Mouse (Mus musculus) layer of hippocampus, postnatal 36 days (tissue): ENCODE results near the gene Git1. TPM values are rescaled to one million over a fixed set of nuclear protein-coding genes. Genes with fewer than 3 reads are reported as not detected.
A peak's percentile ranks its signal among the peaks of the same experiment; 100 is the strongest.

Experiments
- DNase-seq, 2 experiments: peaks; one replicate each; pipeline ENCODE4 v3.0.0; 2022
- total RNA-seq, 2 experiments: library from RNA; stranded (reverse); gene quantifications; 2 replicates each; pipeline ENCODE4 v1.2.3; 2021

Git1 gene
- total RNA-seq, 2 experiments from 2014 or later, result 284 to 288 TPM

- no peak for DNase-seq
Observed at GRCm38 (mm10) chr11:77502481-77502880, 9.1 kb downstream of the Git1 start.

GRCm38 (mm10) chr11:77503511-77503910 is 10.1 kb downstream of the Git1 start:
- no peak for DNase-seq

DNA sequence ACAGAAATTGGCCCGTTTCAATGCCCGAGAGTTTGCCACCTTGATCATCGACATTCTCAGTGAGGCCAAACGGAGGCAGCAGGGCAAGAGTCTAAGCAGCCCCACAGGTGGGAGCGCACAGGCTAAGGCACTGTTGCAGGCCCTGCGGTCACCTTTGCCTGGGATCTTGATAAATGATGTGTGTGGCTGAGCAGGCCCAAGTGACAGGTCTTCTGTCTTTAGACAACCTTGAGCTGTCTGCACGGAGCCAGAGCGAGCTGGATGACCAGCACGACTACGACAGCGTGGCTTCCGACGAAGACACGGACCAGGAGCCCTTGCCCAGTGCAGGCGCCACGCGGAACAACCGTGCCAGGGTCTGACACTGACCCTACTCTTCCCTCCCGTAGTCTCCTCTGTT is 11.0 kb downstream of the Git1 start:
- no peak for DNase-seq

DNA sequence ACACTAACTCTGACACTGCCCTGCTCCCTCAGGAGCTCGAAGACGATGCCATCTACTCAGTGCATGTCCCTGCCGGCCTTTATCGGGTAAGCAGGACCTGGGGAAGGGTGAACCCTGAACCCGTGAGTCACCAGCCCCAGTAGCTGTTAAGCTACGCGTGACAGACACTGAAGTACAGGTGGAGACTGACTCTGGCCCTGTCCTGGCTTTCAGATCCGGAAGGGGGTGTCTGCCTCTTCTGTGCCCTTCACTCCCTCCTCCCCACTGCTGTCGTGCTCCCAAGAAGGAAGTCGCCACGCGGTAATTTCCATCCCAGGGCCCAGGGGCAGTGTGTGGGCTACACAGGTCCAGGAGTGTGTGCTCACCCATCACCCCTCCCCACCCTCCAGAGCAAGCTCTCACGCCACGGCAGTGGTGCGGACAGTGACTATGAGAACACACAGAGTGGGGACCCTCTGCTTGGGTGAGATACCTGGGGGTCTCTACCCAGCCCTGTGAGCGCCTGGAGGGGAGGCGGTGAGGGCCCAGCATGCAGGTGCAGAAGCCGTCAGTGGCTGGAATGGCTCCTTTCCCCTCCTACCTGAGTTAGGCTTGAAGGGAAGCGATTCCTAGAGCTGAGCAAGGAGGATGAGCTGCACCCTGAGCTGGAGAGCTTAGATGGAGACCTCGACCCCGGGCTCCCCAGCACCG is 12.1 kb downstream of the Git1 start:
- DNase-seq, result no peak

DNA sequence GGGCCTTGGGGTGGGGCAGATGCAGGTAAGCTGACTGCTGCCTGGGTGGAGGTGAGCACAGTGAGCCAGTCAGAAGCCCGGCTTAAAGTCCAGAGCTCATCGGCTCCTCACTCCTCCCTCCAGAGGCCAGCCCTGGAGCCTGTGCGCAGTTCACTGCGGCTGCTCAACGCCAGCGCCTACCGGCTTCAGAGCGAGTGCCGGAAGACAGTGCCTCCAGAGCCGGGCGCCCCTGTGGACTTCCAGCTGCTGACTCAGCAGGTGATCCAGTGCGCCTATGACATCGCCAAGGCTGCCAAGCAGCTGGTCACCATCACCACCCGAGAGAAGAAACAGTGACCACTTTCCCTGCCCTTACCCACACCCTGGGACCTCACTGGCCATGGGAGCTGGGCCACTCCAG is 12.9 kb downstream of the Git1 start:
- DNase-seq, result no peak

- no peak for DNase-seq
Observed at GRCm38 (mm10) chr11:77506941-77507340, 13.6 kb downstream of the Git1 start.

DNA sequence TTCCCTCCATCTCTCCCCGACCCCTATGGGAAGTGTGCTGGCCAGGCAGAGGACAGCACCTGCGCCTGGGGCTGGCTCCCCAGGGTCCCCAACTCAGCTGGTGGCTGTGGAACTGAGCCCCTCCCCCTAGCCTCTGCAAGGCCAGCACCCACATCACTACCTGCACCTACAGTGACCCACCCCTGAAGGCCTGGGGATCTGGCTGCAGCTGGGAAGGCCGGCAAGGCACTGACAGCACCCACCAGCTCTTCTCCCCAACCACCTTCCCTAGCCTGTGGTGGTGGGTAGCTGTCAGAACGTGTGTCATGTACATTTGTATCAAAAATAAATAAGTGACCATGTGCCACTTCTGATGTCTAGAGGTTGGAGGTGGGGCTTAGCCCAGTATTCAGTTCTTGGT is 14.1 kb downstream of the Git1 start:
- DNase-seq, result no peak

GRCm38 (mm10) chr11:77508068-77509021 is 15.0 kb downstream of the Git1 start:
- peak; percentile 81 to 85 for DNase-seq

DNA sequence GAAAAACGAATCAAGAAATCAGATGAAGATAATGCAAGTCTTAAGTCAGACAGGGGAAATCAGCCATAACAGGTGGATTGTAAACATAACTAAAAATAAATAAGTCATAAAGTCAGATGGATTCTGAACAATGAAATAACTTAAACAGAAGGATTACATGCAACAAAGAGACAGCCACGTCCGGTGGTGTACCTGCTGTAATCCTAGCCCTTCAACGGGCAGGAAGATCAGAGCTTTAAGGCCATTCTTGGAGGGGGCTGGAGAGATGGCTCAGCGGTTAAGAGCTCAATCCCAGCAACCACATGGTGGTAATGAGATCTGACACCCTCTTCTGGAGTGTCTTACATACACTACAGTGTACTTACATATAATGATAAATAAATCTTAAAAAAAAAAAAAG is 18.0 kb downstream of the Git1 start:
- no peak for DNase-seq

- DNase-seq, result peak in 1 of 2 experiments; percentile 74
Observed at GRCm38 (mm10) chr11:77512891-77513810, 19.8 kb downstream of the Git1 start.

GRCm38 (mm10) chr11:77513811-77514170 is 20.4 kb downstream of the Git1 start:
- DNase-seq, result no peak

DNA sequence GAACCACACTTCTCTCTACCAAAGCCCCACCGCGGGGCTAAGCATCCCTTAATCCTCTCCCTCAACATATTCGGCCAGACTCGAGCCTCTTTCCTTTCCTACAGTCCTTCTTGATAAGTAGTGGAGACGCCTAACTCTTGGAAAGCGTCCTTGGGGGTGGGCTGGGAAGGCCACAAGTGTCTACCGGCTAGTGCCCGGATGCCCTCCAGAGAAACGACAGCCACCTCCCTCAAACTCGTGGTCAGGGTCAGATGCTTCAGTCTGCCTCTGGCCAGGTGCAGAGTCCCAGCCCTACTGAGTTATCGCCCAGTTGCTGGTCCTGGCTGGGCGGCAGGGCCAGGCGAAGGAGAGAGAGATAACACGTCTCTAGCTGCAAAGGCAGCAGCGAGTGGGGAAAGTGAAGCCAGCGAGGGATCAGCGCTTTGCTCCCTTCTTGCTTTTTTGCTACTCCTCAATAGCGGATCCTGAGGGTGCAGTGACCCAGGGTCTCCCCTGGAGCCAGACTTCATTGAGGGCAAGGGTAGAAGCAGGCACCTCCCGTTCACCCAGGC is 21.0 kb downstream of the Git1 start:
- no peak for DNase-seq

DNA sequence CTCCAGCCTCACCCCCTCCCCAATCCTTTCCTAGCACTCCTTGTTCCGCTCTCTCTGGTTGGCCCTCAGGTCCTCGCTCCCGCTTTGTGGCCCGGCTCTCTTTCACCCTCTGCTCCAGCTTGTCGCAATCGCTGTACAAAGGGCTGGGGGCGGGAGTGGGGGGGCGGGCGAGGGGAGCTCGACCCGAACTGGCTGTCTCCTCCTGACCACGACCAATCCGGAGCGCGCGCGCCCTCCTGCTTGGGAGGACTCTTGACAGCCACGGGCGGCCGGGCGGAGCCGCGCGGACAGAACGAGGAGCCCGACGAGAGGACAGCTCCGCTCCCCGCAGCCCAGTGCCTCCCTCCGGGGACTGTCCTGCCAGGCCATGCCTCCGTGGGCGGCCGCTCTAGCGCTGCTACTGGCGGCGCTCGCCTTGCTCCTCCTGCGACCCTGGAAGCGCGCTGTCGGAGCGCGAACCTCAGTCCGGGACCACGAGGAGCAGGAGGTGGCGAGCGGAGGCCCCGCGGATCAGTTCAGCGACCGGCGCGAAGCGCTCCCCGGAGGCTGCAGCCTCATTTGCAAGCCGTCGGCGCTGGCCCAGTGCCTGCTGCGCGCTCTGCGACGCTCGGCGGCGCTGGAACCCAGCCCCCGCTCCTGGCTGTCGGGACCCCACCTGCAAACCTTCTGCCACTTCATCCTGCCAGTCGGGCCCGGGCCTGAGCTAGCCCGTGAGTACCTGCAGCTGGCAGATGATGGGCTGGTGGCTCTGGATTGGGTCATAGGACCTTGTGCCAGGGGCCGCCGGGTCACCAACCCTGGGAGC is 21.7 kb downstream of the Git1 start, which contains the start of gene Abhd15:
Gene Abhd15, plus strand, starts transcription at position 290 of the 805 bp plus-strand sequence.
- peak; percentile 66 to 70 for DNase-seq

- DNase-seq, result no peak
Observed at GRCm38 (mm10) chr11:77515637-77516552, 22.5 kb downstream of the Git1 start, which contains the start of gene Trp53i13. TSS of gene Trp53i13 (minus strand) at chr11:77515980.

GRCm38 (mm10) chr11:77516553-77517425 is 23.4 kb downstream of the Git1 start:
- DNase-seq, result no peak

- no peak for DNase-seq
Observed at GRCm38 (mm10) chr11:77518051-77518798, 24.9 kb downstream of the Git1 start.

DNA sequence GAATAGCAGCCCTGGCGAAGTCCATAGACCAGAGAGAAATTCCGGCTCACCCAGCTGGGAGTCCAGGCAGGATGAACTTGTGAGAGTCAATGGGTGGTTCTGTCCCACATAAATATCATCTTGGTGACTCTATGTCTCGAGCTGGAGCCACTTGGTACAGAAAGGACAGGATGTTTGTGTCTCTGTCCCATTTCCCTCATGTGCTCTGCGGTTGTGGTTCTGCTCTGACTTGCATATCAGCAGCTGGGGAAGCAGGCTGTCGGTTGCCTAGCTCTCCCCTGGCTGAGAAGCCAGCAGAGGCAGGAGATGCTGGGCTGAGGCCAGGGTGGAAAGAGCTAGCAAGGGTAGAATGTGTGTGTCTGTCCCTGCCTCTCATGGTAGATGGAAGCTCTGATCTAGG is 25.7 kb downstream of the Git1 start, which contains the start of gene Gm10392:
Gene Gm10392, minus strand, starts transcription at position 156 of the 400 bp plus-strand sequence.
- DNase-seq, result no peak
